Mouse (Mus musculus) thymus, adult 2 months (tissue): ENCODE measurements around the gene Slc27a1.

Experiments
- CTCF ChIP-seq: fragments of 200-500 bp; IDR thresholded peaks from 2 replicates; pipeline ENCODE4 v1.5.1; 2012; ENCODE audit warnings: mild to moderate bottlenecking, control low read depth, low read length, moderate library complexity, borderline replicate concordance; ENCODE audit not compliant: control insufficient read depth, poor library complexity, insufficient read depth; ENCODE audit errors: extremely low read depth
- POLR2A ChIP-seq: fragments of 200-500 bp; IDR thresholded peaks from 2 replicates; pipeline ENCODE4 v1.6.1; 2012; ENCODE audit warnings: mild to moderate bottlenecking, low read length, control low read depth, moderate library complexity; ENCODE audit not compliant: control insufficient read depth, poor library complexity, insufficient read depth; ENCODE audit errors: extremely low read depth

- TF ChIP-seq CTCF (no peak; the same call in 1 of the 2 replicates), POLR2A (no peak)
These were observed 33.4 kb downstream of the Slc27a1 start for GRCm38 (mm10) chr8:71601939-71602665.
